Mouse (Mus musculus): Measurements from ENCODE around the gene Tmem211.

Gene Tmem211

DNA sequence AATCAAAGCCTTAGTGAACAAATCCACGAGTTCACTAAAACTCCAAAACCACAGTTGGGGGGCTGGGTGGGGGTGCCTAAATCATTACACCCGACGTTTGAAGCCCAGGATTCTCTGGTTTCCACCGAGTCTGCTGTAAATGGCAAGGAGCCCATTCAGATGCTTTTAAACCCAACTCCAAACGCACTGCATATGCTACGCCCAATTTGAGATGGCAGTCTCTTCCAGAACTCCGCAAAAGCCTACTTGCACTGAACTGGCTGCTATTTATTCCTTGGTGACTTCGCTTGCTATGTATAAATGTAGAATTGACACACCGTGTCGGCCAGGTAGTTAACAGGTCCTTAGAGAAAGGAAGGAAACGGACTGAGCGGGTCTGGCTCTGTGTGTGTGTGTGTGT lies 31.3 kb upstream of the Tmem211 start:
- peaks cover 15% of the 10 kb centered on the region for H3K36me3 ChIP-seq (ENCODE audit: insufficient read depth, low read length)
- TF ChIP-seq NANOG (IDR thresholded peaks at IDR 0.05; ENCODE audit: borderline replicate concordance, low read length) = no peak
- TF ChIP-seq CTCF (conservative IDR thresholded peaks at IDR 0.05; ENCODE audit: low read length) = no peak
- TF ChIP-seq POU5F1 (IDR thresholded peaks at IDR 0.05; ENCODE audit: borderline replicate concordance, low read length) = no peak
- H3K9me3 ChIP-seq (ENCODE audit: low read length) = no peaks in the 10 kb centered on the region

DNA sequence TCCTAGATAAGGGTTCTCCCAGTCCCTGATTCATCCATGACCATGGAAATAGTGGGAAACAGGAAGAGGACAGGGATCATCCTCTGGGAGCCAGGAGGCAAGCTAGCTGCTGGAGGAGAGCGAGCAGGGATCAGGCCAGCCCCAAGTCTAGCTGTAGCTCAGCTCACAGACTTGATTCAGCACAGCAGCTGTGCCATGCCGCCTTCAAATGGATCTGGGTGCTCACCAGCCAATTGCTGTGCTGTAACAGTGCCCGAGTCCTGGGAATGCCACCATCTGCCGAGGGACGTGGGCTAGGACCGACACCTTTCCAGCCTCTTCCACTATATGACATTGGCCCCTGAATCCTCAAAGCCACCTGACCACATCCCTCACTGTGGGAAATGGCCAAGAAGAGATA lies 30.8 kb upstream of the Tmem211 start:
- Histone ChIP-seq H3K4me3 (replicated peaks; ENCODE audit: low read length) (no peak overlapping the region), H3K36me3 (ENCODE audit: insufficient read depth, low read length) (peaks cover 10% of the 10 kb centered on the region), H3K9me3 (ENCODE audit: low read length) (no peaks in the 10 kb centered on the region), H3K4me1 (replicated peaks; ENCODE audit: low read depth, low read length) (peaks cover 65% of the 10 kb centered on the region), H3K27me3 (ENCODE audit: insufficient read depth, low read length) (peaks cover 10% of the 10 kb centered on the region; the same call in 1 of the 2 replicates)
- TF ChIP-seq POU5F1 (IDR thresholded peaks at IDR 0.05; ENCODE audit: borderline replicate concordance, low read length) (no peak), NANOG (IDR thresholded peaks at IDR 0.05; ENCODE audit: borderline replicate concordance, low read length) (no peak), CTCF (conservative IDR thresholded peaks at IDR 0.05; ENCODE audit: low read length) (no peak)

More for the DNA sequence above, 31.3 kb upstream of the Tmem211 start:
- Histone ChIP-seq H3K27me3 (ENCODE audit: insufficient read depth, low read length) (peaks cover 10% of the 10 kb centered on the region; the same call in 1 of the 2 replicates), H3K4me1 (replicated peaks; ENCODE audit: low read depth, low read length) (peaks cover 65% of the 10 kb centered on the region), H3K4me3 (replicated peaks; ENCODE audit: low read length) (no peak overlapping the region)

DNA sequence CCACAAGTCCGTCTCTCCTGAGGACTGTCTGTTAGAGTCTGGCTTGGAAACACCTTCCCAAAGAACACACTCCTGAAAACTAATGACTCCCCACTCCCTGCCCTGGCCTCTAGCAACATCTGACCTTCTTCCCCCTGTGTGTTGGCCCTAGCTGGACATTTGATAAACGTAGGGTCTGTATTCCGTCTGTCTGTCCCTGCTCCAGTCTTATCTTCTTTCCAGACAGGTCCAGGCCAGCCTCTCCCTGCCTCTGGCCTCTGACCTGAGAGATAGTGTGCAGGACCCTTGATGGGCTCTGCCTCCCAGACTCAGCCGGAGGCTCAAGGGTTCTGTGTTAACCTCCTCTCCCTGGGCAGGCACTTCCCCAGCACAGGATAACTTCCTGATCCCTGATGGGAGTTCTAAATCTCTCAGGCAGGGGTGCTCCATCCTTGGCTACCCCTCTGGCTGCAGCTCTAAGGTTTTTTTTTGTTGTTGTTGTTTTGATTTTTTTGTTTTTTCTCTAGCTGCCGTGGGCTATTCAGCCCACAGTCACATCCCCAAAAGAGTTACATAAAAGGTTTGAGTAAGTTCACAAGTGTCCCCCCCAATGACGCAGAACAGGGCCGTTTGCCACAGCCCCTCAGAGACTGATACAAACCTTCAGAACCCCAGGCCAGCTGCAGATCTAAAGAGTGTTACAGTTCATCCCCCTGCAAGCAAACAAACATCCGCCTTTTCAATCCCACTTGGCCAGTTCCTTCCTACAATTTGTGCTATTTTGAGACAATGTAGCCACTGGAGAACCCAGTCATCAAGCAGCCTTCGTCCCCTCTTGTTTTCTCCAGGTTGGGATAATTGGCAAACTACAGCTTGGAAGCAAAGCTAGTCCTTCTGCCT lies 29.6 kb upstream of the Tmem211 start:
- peaks cover 10% of the 10 kb centered on the region; the same call in 1 of the 2 replicates for H3K27me3 ChIP-seq (ENCODE audit: insufficient read depth, low read length)
- H3K4me1 ChIP-seq (replicated peaks; ENCODE audit: low read depth, low read length) = peaks cover 64% of the 10 kb centered on the region
- H3K36me3 ChIP-seq (ENCODE audit: insufficient read depth, low read length) = no peaks in the 10 kb centered on the region
- no peak for TF ChIP-seq NANOG (IDR thresholded peaks at IDR 0.05; ENCODE audit: borderline replicate concordance, low read length)
- TF ChIP-seq CTCF (conservative IDR thresholded peaks at IDR 0.05; ENCODE audit: low read length) = no peak
- TF ChIP-seq POU5F1 (IDR thresholded peaks at IDR 0.05; ENCODE audit: borderline replicate concordance, low read length) = no peak
- no peak overlapping the region for H3K4me3 ChIP-seq (replicated peaks; ENCODE audit: low read length)
- H3K9me3 ChIP-seq (ENCODE audit: low read length) = no peaks in the 10 kb centered on the region

DNA sequence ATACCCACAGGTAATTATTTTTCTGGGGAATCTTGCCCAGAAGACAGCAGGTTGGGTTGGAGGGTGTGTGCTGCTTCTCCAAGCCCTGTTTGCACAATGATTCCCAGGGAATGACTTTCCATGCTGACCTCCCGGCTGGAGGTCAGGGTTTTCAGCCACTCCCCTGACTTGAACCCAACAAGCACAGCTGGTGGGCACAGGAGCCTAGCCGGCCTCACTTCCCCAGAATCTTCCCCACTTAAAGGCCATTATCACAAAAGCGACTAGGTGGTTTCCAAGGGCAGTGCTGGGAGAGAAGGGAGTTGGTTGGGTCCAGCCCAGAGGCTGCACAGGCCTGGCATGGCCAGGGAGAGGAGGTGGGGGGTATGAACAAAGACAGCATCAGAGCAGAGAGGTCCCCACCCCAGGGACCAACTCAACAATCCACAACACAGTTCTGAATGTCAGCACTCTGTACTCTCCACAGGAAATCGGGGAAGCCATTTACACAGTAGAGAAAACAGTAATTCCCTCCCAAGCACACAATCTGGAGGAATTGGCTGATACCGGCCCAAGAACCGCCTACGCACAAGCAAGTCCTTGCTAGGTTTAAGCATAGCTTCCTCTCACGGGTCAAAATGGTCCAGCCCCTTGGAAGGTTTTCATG lies 27.5 kb upstream of the Tmem211 start:
- Histone ChIP-seq H3K27me3 (ENCODE audit: insufficient read depth, low read length) (peaks cover 7% of the 10 kb centered on the region; the same call in 1 of the 2 replicates), H3K4me3 (replicated peaks; ENCODE audit: low read length) (peak overlapping the region; percentile 29), H3K9me3 (ENCODE audit: low read length) (no peaks in the 10 kb centered on the region), H3K4me1 (replicated peaks; ENCODE audit: low read depth, low read length) (peaks cover 44% of the 10 kb centered on the region), H3K36me3 (ENCODE audit: insufficient read depth, low read length) (no peaks in the 10 kb centered on the region)
- TF ChIP-seq CTCF (conservative IDR thresholded peaks at IDR 0.05; ENCODE audit: low read length) = no peak
- TF ChIP-seq NANOG (IDR thresholded peaks at IDR 0.05; ENCODE audit: borderline replicate concordance, low read length) = peak; percentile 48; the same call in 1 of the 2 replicates

DNA sequence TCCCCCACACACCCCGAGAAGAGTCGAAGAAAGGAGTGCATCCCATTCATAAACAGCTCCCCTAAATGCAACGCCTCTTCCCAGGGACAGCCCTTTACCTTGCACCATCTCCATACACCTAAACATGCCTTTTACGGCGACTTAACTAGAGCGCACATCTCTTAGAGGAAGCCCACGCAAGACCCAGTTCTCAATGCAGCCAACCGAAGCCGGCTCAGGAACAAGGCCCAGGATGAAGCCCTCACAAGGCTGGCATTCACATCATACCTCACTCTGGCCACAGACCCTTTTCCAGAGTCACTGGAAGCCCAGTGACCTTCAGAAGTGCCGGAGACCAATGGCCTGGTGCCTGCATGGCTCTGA lies 27.0 kb upstream of the Tmem211 start:
- Histone ChIP-seq H3K4me1 (replicated peaks; ENCODE audit: low read depth, low read length) (peaks cover 44% of the 10 kb centered on the region), H3K36me3 (ENCODE audit: insufficient read depth, low read length) (no peaks in the 10 kb centered on the region), H3K4me3 (replicated peaks; ENCODE audit: low read length) (peak overlapping the region; percentile 29; the same call in 1 of the 2 replicates), H3K9me3 (ENCODE audit: low read length) (no peaks in the 10 kb centered on the region), H3K27me3 (ENCODE audit: insufficient read depth, low read length) (peaks cover 7% of the 10 kb centered on the region; the same call in 1 of the 2 replicates)
- TF ChIP-seq CTCF (conservative IDR thresholded peaks at IDR 0.05; ENCODE audit: low read length) = no peak
- no peak for TF ChIP-seq NANOG (IDR thresholded peaks at IDR 0.05; ENCODE audit: borderline replicate concordance, low read length)

DNA sequence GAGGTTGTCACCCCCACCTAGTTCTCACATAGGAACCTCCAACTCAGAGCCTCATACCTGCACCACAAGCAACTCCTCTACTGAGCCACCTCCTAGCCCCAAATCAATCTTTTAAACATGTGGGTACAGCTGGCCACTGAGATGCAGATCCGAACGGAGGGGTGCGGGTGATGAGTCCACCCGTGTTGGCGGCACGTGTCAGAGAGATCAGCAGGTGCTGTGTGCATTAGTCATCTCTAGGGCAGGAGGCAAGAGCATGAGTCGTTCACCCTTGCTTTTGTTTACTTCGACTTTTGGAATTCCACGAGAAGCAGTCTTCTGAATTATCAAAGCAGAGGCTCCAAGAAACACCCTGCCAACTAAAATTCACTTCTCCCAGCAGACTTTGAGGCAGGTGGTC lies 22.5 kb upstream of the Tmem211 start:
- H3K4me1 ChIP-seq (replicated peaks; ENCODE audit: low read depth, low read length) = peaks cover 53% of the 10 kb centered on the region
- H3K27me3 ChIP-seq (ENCODE audit: insufficient read depth, low read length) = no peaks in the 10 kb centered on the region
- TF ChIP-seq POU5F1 (IDR thresholded peaks at IDR 0.05; ENCODE audit: borderline replicate concordance, low read length) = no peak
- TF ChIP-seq CTCF (conservative IDR thresholded peaks at IDR 0.05; ENCODE audit: low read length) = no peak
- no peak for TF ChIP-seq NANOG (IDR thresholded peaks at IDR 0.05; ENCODE audit: borderline replicate concordance, low read length)
- no peaks in the 10 kb centered on the region for H3K36me3 ChIP-seq (ENCODE audit: insufficient read depth, low read length)
- H3K4me3 ChIP-seq (replicated peaks; ENCODE audit: low read length) = no peak overlapping the region
- H3K9me3 ChIP-seq (ENCODE audit: low read length) = no peaks in the 10 kb centered on the region

DNA sequence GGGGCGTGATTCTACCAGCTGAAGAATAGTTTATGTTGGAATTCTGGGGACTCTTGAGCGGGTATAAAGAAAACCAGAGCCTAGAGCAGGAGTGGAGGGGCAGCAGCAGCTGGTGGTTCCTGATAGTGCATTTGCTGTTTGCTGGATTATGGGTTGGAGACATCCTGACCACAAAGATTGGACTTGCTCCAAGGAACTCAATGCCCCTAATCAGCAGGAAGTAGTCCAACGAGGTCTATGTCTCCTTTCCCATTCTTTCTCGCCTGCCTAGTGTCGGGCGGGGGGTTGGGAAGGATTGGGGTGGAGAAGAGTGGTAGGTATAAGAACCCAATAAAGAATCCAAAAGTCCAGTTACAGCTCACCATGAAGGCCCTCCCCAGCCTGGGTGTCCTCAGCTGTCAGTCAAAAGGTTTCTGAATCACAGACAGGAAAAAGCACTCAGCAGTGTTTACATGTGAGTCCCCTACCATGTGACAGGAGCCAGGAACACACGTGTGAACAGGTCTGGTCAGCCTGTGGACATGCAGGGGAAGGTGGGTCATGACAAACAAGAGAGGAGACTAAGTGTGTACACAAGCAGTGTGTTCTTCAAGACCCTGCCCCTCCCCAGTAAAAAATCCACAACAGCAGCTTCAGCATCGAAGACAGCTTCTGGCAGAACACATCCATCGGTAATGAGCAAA lies 19.9 kb upstream of the Tmem211 start:
- Histone ChIP-seq H3K27me3 (ENCODE audit: insufficient read depth, low read length) (no peaks in the 10 kb centered on the region), H3K36me3 (ENCODE audit: insufficient read depth, low read length) (no peaks in the 10 kb centered on the region), H3K9me3 (ENCODE audit: low read length) (no peaks in the 10 kb centered on the region), H3K4me3 (replicated peaks; ENCODE audit: low read length) (no peak overlapping the region), H3K4me1 (replicated peaks; ENCODE audit: low read depth, low read length) (peaks cover 54% of the 10 kb centered on the region)
- no peak for TF ChIP-seq POU5F1 (IDR thresholded peaks at IDR 0.05; ENCODE audit: borderline replicate concordance, low read length)
- TF ChIP-seq CTCF (conservative IDR thresholded peaks at IDR 0.05; ENCODE audit: low read length) = no peak
- no peak for TF ChIP-seq NANOG (IDR thresholded peaks at IDR 0.05; ENCODE audit: borderline replicate concordance, low read length)

DNA sequence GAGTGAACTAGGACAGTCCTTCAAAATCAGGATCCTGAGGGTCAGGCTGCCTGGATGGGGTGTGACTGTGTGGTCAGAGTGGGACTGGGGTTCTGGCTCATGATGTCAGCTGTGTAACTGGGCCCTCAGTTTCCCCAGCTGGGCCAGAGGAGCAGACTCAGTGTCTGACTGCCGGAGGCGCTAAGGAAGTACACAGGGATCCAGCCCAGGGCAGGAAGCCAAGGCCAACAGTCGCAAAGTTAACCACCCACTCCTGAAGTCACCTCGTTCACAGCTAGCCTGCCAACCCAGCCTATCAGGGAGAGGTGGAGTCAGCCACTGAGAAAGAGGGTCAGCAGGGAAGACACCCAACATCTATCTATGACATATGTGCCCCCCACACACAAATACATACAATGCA lies 18.7 kb upstream of the Tmem211 start:
- Histone ChIP-seq H3K4me1 (replicated peaks; ENCODE audit: low read depth, low read length) (peaks cover 57% of the 10 kb centered on the region), H3K36me3 (ENCODE audit: insufficient read depth, low read length) (no peaks in the 10 kb centered on the region; the same call in 1 of the 2 replicates), H3K27me3 (ENCODE audit: insufficient read depth, low read length) (no peaks in the 10 kb centered on the region), H3K4me3 (replicated peaks; ENCODE audit: low read length) (no peak overlapping the region), H3K9me3 (ENCODE audit: low read length) (no peaks in the 10 kb centered on the region)
- TF ChIP-seq NANOG (IDR thresholded peaks at IDR 0.05; ENCODE audit: borderline replicate concordance, low read length) = no peak
- no peak for TF ChIP-seq CTCF (conservative IDR thresholded peaks at IDR 0.05; ENCODE audit: low read length)
- TF ChIP-seq POU5F1 (IDR thresholded peaks at IDR 0.05; ENCODE audit: borderline replicate concordance, low read length) = no peak

All from E14TG2a.4 (cell line).